Mouse (Mus musculus) CD4-positive, CD25-positive, alpha-beta regulatory T cell, adult 2 months (primary cell): Measurements from ENCODE around the gene Phactr2.

Experiments used
- DNase-seq: peaks from one replicate; pipeline ENCODE4 v3.0.0-alpha.2; 2012; ENCODE audit warnings: low read depth, low spot score

Gene Phactr2

DNA sequence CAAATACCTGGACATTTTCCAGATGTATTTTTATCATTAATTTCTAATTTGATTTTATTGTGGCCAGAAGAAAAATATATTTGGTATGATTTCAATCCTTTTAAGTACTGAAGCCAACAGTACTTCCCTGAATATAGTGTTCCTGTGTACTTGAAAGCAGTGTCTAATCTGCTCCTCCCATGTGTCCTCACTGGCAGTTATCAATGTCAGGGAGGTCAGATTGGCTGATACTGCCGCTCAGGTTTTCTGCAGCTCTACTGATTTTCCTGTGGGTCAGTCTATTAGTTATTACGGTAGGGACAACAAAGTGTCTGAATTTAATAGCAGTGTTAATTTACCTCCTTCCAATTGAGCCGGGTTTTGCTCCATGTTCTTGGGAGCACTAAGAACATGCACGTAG, 312.2 kb downstream of the Phactr2 start:
- no peak for DNase-seq

DNA sequence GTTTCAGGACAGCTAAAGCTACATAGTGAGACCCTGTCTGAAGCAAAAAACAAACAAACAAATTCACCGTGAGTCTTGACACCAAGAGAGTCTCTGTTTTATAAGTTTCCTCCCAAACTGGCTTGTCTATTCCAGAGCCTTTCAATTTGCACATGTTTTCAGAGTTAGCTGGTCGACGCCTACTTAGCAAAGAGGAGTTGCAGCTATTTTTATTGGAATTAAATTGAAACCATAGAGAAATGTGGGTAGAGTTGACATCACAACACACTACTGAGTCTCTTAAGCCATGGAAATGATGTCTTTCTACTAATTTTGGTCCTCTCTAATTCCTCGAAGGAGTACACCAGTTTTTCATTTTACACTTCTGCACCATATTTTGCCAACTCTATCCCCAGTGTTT, 313.3 kb downstream of the Phactr2 start:
- DNase-seq: no peak
